Mouse (Mus musculus): ENCODE data around the gene Plin2.

Gene Plin2

GRCm38 (mm10) chr4:86669780-86670201 lies at the start of gene Plin2:
Plin2 (minus strand) TSS chr4:86670060.
- peak; percentile 81 for DNase-seq

GRCm38 (mm10) chr4:86718878-86719577 lies 49.2 kb upstream of the Plin2 start:
- no peak for DNase-seq

GRCm38 (mm10) chr4:86717176-86717575 lies 47.3 kb upstream of the Plin2 start:
- DNase-seq: no peak

DNA sequence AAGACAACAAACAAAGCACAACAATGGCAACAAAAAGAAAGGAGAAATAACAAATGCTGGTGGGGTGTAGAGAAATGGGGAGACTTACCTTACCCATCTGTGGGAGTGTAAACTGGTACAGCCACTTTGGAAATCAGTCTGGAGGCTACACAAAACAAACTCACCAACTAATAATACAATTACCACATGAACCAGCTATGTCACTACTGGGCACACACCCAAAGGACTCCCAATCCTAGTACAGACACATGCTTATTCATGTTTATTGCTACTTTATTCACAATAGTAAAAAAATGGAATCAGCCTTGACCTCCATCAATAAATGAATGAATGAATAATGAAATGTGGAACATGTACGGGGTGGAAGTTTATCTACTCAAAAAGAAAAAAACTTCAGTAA lies 45.5 kb upstream of the Plin2 start:
- no peak for DNase-seq

- DNase-seq: no peak
Measured at GRCm38 (mm10) chr4:86713518-86713917, 43.7 kb upstream of the Plin2 start.

- peak; percentile 25 for DNase-seq
Measured at GRCm38 (mm10) chr4:86712751-86713195, 42.9 kb upstream of the Plin2 start.

GRCm38 (mm10) chr4:86710666-86711215 lies 40.9 kb upstream of the Plin2 start:
- DNase-seq: no peak

DNA sequence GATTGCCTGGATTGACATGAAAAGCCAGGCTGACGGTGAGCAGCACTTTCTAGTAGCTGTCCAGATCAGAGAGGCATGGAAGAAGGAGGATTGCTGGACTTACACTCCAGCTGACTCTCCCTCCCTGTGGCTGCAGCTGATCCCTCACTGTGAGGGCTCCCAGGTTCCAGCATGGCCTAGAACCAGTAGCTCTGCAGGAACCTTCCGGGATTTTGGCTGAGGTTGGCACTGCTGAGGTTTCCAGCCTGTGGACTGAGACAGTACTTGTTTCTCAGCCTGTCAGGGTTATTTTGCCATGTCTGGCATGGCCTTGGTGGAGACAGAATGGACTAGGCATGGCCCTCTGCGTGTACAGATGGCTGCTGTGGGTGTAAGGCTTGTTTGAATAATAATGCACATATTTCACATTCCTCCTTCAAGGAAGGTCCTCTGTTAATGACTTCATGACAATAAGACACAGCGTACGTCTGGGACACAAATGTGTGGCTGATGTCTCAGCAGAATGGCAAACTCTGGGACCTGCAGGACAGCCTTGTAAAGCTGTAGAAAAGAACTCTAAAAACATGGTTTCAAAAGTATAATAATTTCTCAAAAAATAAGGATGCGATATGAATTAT lies 40.3 kb upstream of the Plin2 start:
- no peak for DNase-seq

DNA sequence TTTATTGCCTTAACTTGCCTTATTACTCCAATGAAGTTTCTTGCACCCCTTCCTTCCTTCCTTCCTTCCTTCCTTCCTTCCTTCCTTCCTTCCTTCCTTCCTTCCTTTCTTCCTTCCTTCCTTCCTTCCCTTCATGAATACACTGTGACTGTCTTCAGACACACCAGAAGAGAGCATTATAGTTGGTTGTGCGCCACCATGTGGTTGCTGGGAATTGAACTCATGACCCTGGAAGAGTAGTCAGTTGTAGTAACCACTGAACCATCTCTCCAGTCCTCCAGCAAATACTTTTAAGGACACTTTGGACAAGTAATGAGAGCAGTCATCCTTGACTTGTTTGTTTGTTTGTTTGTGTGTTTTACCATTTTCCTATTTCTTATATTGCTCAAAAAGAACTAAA lies 38.9 kb upstream of the Plin2 start:
- no peak for DNase-seq

DNA sequence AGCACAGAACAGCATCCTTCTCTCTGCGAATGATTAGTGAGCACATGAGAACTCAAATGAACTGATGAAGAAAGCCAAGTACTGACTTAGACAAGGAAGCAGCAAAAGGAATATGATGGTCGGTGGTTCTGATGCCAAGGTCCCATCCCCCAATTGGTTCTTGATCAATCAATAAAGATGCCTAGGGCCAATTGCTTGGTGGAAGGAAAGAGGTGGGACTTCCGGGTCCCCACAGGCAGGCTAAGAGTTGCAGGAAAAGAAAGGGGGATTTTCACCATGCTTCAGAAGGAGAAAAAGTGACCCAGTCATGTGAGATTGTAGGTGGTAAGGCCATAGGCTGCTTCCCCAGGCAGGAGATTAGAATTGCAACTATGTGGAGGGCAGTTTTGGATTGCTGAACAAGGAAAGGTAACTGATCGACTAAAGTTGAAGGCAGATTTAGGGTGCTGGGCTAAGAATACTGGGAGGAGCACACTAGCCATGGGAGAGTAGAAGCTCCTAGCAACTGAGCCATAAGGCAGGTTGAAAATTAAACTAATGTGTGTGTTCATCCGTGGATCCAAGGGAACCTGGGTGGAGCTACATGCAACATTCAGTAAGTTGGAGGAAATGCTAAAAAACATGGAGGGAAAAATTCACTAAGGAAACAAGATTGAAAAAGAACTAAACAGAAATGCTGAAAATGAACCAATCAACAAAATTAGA lies 29.5 kb upstream of the Plin2 start:
- DNase-seq: no peak

DNA sequence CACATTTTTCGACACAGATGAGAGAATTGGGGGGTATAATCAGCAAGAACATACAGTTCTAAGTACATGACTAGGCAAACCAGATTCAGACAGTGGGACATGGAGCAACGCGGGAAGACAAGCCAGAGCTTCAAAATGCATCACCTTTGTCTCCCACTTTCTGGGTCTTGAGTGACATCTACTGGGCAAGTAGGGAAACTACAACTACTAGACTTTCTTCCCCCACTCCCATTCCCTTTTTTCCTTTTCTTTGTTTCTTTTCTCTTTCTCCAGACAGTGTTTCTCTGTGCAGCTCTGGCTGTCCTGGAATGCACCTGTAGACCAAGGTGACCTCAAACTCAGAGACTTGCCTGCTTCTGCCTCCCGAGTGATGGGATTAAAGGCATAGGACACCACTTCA lies 27.0 kb upstream of the Plin2 start:
- DNase-seq: peak; percentile 47

- DNase-seq: peak; percentile 78
Measured at GRCm38 (mm10) chr4:86695081-86695480, 25.2 kb upstream of the Plin2 start.

DNA sequence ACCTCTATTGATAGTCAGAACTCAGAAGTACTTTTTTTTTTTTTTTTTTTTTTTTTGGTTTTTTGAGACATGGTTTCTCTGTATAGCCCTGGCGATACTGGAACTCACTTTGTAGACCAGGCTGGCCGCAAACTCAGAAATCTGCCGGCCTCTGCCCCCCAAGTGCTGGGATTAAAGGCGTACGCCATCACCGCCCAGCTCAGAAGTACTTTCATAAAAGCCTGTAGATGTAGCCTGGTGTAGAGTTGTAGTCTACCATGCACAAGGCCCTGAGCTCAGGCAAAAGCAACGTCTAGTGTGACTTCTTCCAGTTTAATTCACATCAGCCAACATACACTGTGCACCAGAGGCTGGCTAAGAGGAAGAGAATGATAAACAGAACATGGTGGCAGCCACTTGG lies 23.1 kb upstream of the Plin2 start:
- no peak for DNase-seq

DNA sequence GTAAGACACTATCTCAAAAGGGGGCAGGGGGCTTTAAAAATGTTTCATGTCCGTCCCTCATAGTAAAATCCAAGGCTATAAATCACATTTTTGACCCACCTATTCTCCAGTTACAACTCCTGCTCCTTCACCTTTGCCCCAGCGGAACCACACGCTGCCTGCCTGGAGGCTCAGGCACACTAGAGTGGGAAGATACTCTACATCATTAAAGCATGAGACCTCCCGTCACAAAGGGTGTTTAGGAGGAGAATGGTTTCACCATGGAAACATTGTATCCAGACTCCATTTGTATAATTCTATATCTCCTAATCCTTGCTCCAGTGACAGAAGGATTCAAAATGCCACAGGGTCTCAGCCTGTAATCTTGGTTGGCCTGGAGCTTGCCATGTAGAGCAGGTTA lies 21.4 kb upstream of the Plin2 start:
- no peak for DNase-seq

- DNase-seq: no peak
Measured at GRCm38 (mm10) chr4:86690768-86691167, 20.9 kb upstream of the Plin2 start.

GRCm38 (mm10) chr4:86690194-86690593 lies 20.3 kb upstream of the Plin2 start:
- DNase-seq: peak; percentile 59

- no peak for DNase-seq
Measured at GRCm38 (mm10) chr4:86689056-86689735, 19.3 kb upstream of the Plin2 start.

- DNase-seq: no peak
Measured at GRCm38 (mm10) chr4:86686564-86686963, 16.7 kb upstream of the Plin2 start.

GRCm38 (mm10) chr4:86686009-86686366 lies 16.1 kb upstream of the Plin2 start:
- no peak for DNase-seq

DNA sequence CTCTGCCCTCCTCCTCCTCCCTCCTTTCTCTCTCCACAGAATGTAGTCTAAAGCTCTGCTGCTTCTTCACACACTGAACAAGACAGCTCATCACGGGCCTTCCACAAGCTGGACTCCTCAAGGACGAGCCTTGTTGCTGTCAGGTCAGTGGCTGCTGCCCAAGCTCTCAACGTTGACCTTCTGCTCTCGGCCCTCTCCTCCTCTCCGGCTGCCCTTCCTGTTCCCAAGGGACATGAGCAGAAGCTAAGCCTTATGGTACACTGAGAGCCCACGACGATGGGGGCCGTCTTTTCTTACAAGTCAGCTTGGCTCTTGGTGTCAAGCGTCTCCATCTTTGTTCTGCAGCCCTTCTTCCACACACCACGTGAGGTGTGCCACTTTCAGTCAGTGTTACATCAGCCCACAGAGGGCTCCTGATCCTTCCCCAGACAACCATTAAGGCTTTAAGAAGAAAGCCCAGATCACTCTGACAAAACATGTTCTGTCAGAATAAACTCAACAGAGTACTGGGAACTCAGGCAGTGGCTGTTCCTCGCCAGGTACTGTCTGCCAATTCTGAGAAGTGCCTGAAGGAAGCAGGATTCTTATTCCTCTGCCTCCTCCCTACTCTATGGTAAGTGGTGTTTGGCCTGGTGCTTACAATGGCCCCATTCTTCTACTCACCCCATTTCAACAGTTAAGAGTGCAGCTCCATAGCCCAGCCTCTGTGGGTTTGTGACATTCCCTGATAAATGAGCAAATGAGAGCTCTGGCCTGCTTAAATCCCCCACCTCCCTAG lies 15.6 kb upstream of the Plin2 start:
- DNase-seq: no peak

GRCm38 (mm10) chr4:86684806-86685205 lies 14.9 kb upstream of the Plin2 start:
- no peak for DNase-seq

GRCm38 (mm10) chr4:86683746-86684145 lies 13.9 kb upstream of the Plin2 start:
- no peak for DNase-seq
